Mouse (Mus musculus) stomach, postnatal 0 days (tissue): ENCODE results near the gene Vps45. TPM values are rescaled to one million over a fixed set of nuclear protein-coding genes. Genes with fewer than 3 reads are reported as not detected.

Experiments used
- ATAC-seq: fragments of 200-750 bp; cut with Nextera tagmentation; 2 replicates; pipeline ENCODE4 v1.8.0; 2017; ENCODE audit not compliant: low FRiP score, low TSS enrichment
- DNase-seq: peaks from one replicate; pipeline ENCODE4 v3.0.0-alpha.2; 2016; ENCODE audit warnings: low spot score
- H3K27ac ChIP-seq: fragments of 300-500 bp; sonication (generic); replicated peaks from 2 replicates; pipeline ENCODE4 v1.5.1; 2014; ENCODE audit warnings: mild to moderate bottlenecking, control low read depth
- H3K27me3 ChIP-seq: fragments of 300-500 bp; sonication (generic); 2 replicates; pipeline ENCODE4 v1.6.1; 2014; ENCODE audit warnings: low read length; ENCODE audit not compliant: control insufficient read depth, insufficient read depth
- H3K36me3 ChIP-seq: fragments of 300-500 bp; sonication (generic); 2 replicates; pipeline ENCODE4 v1.6.1; 2014; ENCODE audit warnings: low read length, mixed read lengths; ENCODE audit not compliant: control insufficient read depth, insufficient read depth
- H3K4me1 ChIP-seq: fragments of 300-500 bp; sonication (generic); replicated peaks from 2 replicates; pipeline ENCODE4 v1.6.1; 2014; ENCODE audit warnings: antibody characterized with exemption; ENCODE audit not compliant: control insufficient read depth, insufficient read depth
- H3K4me2 ChIP-seq: fragments of 300-500 bp; sonication (generic); replicated peaks from 2 replicates; pipeline ENCODE4 v1.6.1; 2014; ENCODE audit warnings: low read depth, mild to moderate bottlenecking, control low read depth, moderate library complexity
- H3K4me3 ChIP-seq: fragments of 300-500 bp; sonication (generic); 2 replicates; pipeline ENCODE4 v1.5.1; 2014; ENCODE audit warnings: low read depth, low read length, control low read depth
- H3K9ac ChIP-seq: fragments of 300-500 bp; sonication (generic); 2 replicates; pipeline ENCODE4 v1.6.1; 2014; ENCODE audit warnings: mild to moderate bottlenecking, low read length, control low read depth, mixed read lengths
- H3K9me3 ChIP-seq: fragments of 300-500 bp; sonication (generic); 2 replicates; pipeline ENCODE4 v1.6.1; 2016; ENCODE audit warnings: low read length; ENCODE audit not compliant: control insufficient read depth
- CTCF ChIP-seq: IDR thresholded peaks from 2 replicates; pipeline ENCODE4 v1.5.1; 2016; ENCODE audit warnings: antibody characterized with exemption, low read depth, mild to moderate bottlenecking, moderate library complexity
- EP300 ChIP-seq: optimal IDR thresholded peaks from 2 replicates; pipeline ENCODE3; 2016; ENCODE audit warnings: antibody characterized with exemption
- WGBS: fragments of 180-500 bp; shearing (Covaris S2); extraction: QIAGEN DNeasy Blood & Tissue Kit; methylation state at CpG from one replicate; pipeline ENCODE4 v1.1.7; 2014; 5-methylcytosine and 5-hydroxymethylcytosine counted together
- polyA plus RNA-seq: library from polyadenylated mRNA; unstranded; fragments of >200 nt; fragmentation: Nextera tagmentation; extraction: Ambion mirVana; gene quantifications from 2 replicates; pipeline ENCODE4 v1.2.1, GENCODE M21; 2015

The Vps45 gene
- 28.0 and 32.1 TPM in 2 replicates for polyA plus RNA-seq

- H3K4me2 ChIP-seq, result peak within 1 kb of the TSS; percentile 85
- no peaks in the 10 kb centered on the region for H3K36me3 ChIP-seq
- DNase-seq (peak; percentile 56), ATAC-seq (peak; percentile 41)
- 2% methylated on average over 18 of the region's 18 CpGs for WGBS
- no peak for TF ChIP-seq EP300
- TF ChIP-seq CTCF, result no peak
- no peaks in the 10 kb centered on the region for H3K9me3 ChIP-seq
- H3K27ac ChIP-seq, result peak within 1 kb of the TSS; percentile 85
- H3K4me3 ChIP-seq, result peak within 1 kb of the TSS; percentile 66
- H3K9ac ChIP-seq, result peak within 1 kb of the TSS; percentile 66
- no peaks in the 10 kb centered on the region for H3K4me1 ChIP-seq
- no peaks in the 10 kb centered on the region for H3K27me3 ChIP-seq
These were observed at the start of gene Vps45 for GRCm38 (mm10) chr3:96058231-96058896. Gene Vps45 (minus strand): TSS chr3:96058466.

- no peak for DNase-seq
- ATAC-seq, result no peak
- Histone ChIP-seq H3K4me3 (no peak overlapping the region), H3K27me3 (no peaks in the 10 kb centered on the region), H3K4me1 (no peaks in the 10 kb centered on the region; the same call in 1 of the 2 replicates), H3K4me2 (no peak overlapping the region), H3K9ac (no peak overlapping the region), H3K9me3 (no peaks in the 10 kb centered on the region), H3K27ac (no peak overlapping the region), H3K36me3 (no peaks in the 10 kb centered on the region)
- TF ChIP-seq CTCF (no peak), EP300 (no peak)
- WGBS, result 60% methylated on average over 4 of the region's 4 CpGs
These were observed 47.9 kb upstream of the Vps45 start for GRCm38 (mm10) chr3:96106151-96106550.

- H3K4me1 ChIP-seq, result no peaks in the 10 kb centered on the region; the same call in 1 of the 2 replicates
- H3K36me3 ChIP-seq, result no peaks in the 10 kb centered on the region
- ATAC-seq, result 0 out of 2 replicates have a peak, but pooled peaks have one; percentile 10
- H3K4me2 ChIP-seq, result peak overlapping the region; percentile 87
- peak overlapping the region; percentile 94 for H3K4me3 ChIP-seq
- no peak for TF ChIP-seq EP300
- TF ChIP-seq CTCF, result no peak
- peak overlapping the region; percentile 93 for H3K27ac ChIP-seq
- WGBS, result 8% methylated on average over 10 of the region's 10 CpGs
- H3K9me3 ChIP-seq, result no peaks in the 10 kb centered on the region
- no peak for DNase-seq
- H3K27me3 ChIP-seq, result no peaks in the 10 kb centered on the region
- H3K9ac ChIP-seq, result peak overlapping the region; percentile 93
These were observed 47.0 kb upstream of the Vps45 start for GRCm38 (mm10) chr3:96105232-96105747.

- H3K4me1 ChIP-seq, result no peaks in the 10 kb centered on the region; the same call in 1 of the 2 replicates
- no peaks in the 10 kb centered on the region for H3K27me3 ChIP-seq
- WGBS, result under 1% methylated on average over 83 of the region's 84 CpGs
- H3K9me3 ChIP-seq, result no peaks in the 10 kb centered on the region
- ATAC-seq, result peak; percentile 84
- DNase-seq, result peak; percentile 91
- peak within 1 kb of the TSS; percentile 93 for H3K27ac ChIP-seq
- H3K9ac ChIP-seq, result peak within 1 kb of the TSS; percentile 93
- TF ChIP-seq EP300 (no peak), CTCF (no peak)
- peak within 1 kb of the TSS; percentile 94 for H3K4me3 ChIP-seq
- peak within 1 kb of the TSS; percentile 87 for H3K4me2 ChIP-seq
- no peaks in the 10 kb centered on the region for H3K36me3 ChIP-seq
These were observed 46.2 kb upstream of the Vps45 start, which contains the start of gene Otud7b for GRCm38 (mm10) chr3:96104261-96105065. Gene Otud7b (plus strand): TSS chr3:96104527.

- DNase-seq (no peak), ATAC-seq (no peak)
- under 1% methylated on average over 8 of the region's 8 CpGs for WGBS
- H3K36me3 ChIP-seq, result no peaks in the 10 kb centered on the region
- H3K9me3 ChIP-seq, result no peaks in the 10 kb centered on the region
- H3K4me2 ChIP-seq, result peak overlapping the region; percentile 87
- peak overlapping the region; percentile 94 for H3K4me3 ChIP-seq
- H3K9ac ChIP-seq, result peak overlapping the region; percentile 93
- H3K4me1 ChIP-seq, result no peaks in the 10 kb centered on the region; the same call in 1 of the 2 replicates
- H3K27me3 ChIP-seq, result no peaks in the 10 kb centered on the region
- no peak for TF ChIP-seq CTCF
- no peak for TF ChIP-seq EP300
- peak overlapping the region; percentile 93 for H3K27ac ChIP-seq
These were observed 45.6 kb upstream of the Vps45 start for GRCm38 (mm10) chr3:96103901-96104260.
